Mouse (Mus musculus) heart, embryonic 14.5 days (tissue): ENCODE measurements around the gene Pakap. TPM values are rescaled to one million over a fixed set of nuclear protein-coding genes. Genes with fewer than 3 reads are reported as not detected.
A peak's percentile ranks its signal among the peaks of the same experiment; 100 is the strongest.

Experiments used
- ATAC-seq: fragments of 200-750 bp; cut with Nextera tagmentation; 2 replicates; pipeline ENCODE4 v1.8.0; 2017; ENCODE audit warnings: low read depth, moderate TSS enrichment; ENCODE audit not compliant: insufficient number of reproducible peaks, insufficient read depth, low FRiP score
- H3K27ac ChIP-seq, 2 experiments: fragments of 200-500 bp in 1 of 2; fragments of 300-500 bp in 1 of 2; sonication (generic) in 1 of 2; replicated peaks in 1 of 2; 2 replicates each; pipeline ENCODE4 v1.5.1; 2012 to 2014; ENCODE audit warnings: low read depth in 2 of 2, low read length in 2 of 2, control low read depth in 1 of 2, mild to moderate bottlenecking in 1 of 2, mixed read lengths in 1 of 2; ENCODE audit not compliant: control insufficient read depth in 1 of 2, insufficient read depth in 1 of 2
- H3K27me3 ChIP-seq: fragments of 300-500 bp; sonication (generic); 2 replicates; pipeline ENCODE4 v1.6.1; 2014; ENCODE audit warnings: mild to moderate bottlenecking, low read length, control low read depth; ENCODE audit not compliant: control insufficient read depth, insufficient read depth
- H3K36me3 ChIP-seq: fragments of 300-500 bp; sonication (generic); 2 replicates; pipeline ENCODE4 v1.6.1; 2014; ENCODE audit warnings: mild to moderate bottlenecking, control low read depth, low read length, mixed read lengths; ENCODE audit not compliant: control insufficient read depth, insufficient read depth
- H3K4me1 ChIP-seq, 2 experiments: fragments of 200-500 bp in 1 of 2; fragments of 300-500 bp in 1 of 2; sonication (generic) in 1 of 2; 2 replicates each; pipeline ENCODE4 v1.6.1; 2012 to 2014; ENCODE audit warnings: low read length in 2 of 2, control low read depth in 1 of 2, mixed read lengths in 1 of 2; ENCODE audit not compliant: control insufficient read depth in 2 of 2, insufficient read depth in 2 of 2
- H3K4me2 ChIP-seq: fragments of 300-500 bp; sonication (generic); 2 replicates; pipeline ENCODE4 v1.6.1; 2014; ENCODE audit warnings: mild to moderate bottlenecking, low read length
- H3K4me3 ChIP-seq, 2 experiments: fragments of 200-500 bp in 1 of 2; fragments of 300-500 bp in 1 of 2; sonication (generic) in 1 of 2; 2 replicates each; pipeline ENCODE4 v1.5.1; 2012 to 2014; ENCODE audit warnings: low read length in 2 of 2, mild to moderate bottlenecking in 2 of 2, control low read depth in 1 of 2, low read depth in 1 of 2, moderate library complexity in 1 of 2; ENCODE audit not compliant: control insufficient read depth in 1 of 2, insufficient read depth in 1 of 2
- H3K9ac ChIP-seq: fragments of 300-500 bp; sonication (generic); 2 replicates; pipeline ENCODE4 v1.6.1; 2014; ENCODE audit warnings: mild to moderate bottlenecking, low read length
- H3K9me3 ChIP-seq: fragments of 300-500 bp; sonication (generic); 2 replicates; pipeline ENCODE4 v1.6.1; 2016; ENCODE audit warnings: low read length, control low read depth; ENCODE audit not compliant: control insufficient read depth
- WGBS: fragments of 180-500 bp; shearing (Covaris S2); extraction: QIAGEN DNeasy Blood & Tissue Kit; methylation state at CpG from one replicate; pipeline ENCODE4 v1.1.7; 2014; 5-methylcytosine and 5-hydroxymethylcytosine counted together
- polyA plus RNA-seq: library from polyadenylated mRNA; unstranded; fragments of >200 nt; fragmentation: Nextera tagmentation; extraction: Ambion mirVana; gene quantifications from 2 replicates; pipeline ENCODE4 v1.2.1, GENCODE M21; 2014

Gene Pakap
- polyA plus RNA-seq, 1 experiment from 2014 or later: 59.6 TPM

GRCm38 (mm10) chr4:57764392-57764791 lies 196.4 kb downstream of the Pakap start:
- H3K36me3 ChIP-seq: 0 out of 2 replicates have a peak, but pooled peaks cover 5% of the 10 kb centered on the region
- H3K4me2 ChIP-seq: peak overlapping the region; percentile 40
- peak; percentile 56; the same call in 1 of the 2 replicates for ATAC-seq
- no peak overlapping the region for H3K4me3 ChIP-seq
- H3K9ac ChIP-seq: peak overlapping the region; percentile 41; the same call in 1 of the 2 replicates
- H3K27me3 ChIP-seq: no peaks in the 10 kb centered on the region
- WGBS: 3% methylated on average over 1 of the region's 1 CpGs
- H3K4me1 ChIP-seq: peaks cover 23 to 56% of the 10 kb centered on the region in 2 experiments
- no peaks in the 10 kb centered on the region for H3K9me3 ChIP-seq
- H3K27ac ChIP-seq: peak overlapping the region; percentile 73 to 90

GRCm38 (mm10) chr4:57764926-57765325 lies 196.9 kb downstream of the Pakap start:
- H3K4me3 ChIP-seq: no peak overlapping the region
- ATAC-seq: no peak
- H3K27ac ChIP-seq: peak overlapping the region; percentile 73 to 90
- 62% methylated on average over 1 of the region's 1 CpGs for WGBS
- H3K9ac ChIP-seq: peak overlapping the region; percentile 41; the same call in 1 of the 2 replicates
- no peaks in the 10 kb centered on the region for H3K27me3 ChIP-seq
- H3K4me1 ChIP-seq: peaks cover 23 to 56% of the 10 kb centered on the region in 2 experiments
- H3K36me3 ChIP-seq: 0 out of 2 replicates have a peak, but pooled peaks cover 3% of the 10 kb centered on the region
- no peaks in the 10 kb centered on the region for H3K9me3 ChIP-seq
- peak overlapping the region; percentile 40 for H3K4me2 ChIP-seq

GRCm38 (mm10) chr4:57765806-57766205 lies 197.8 kb downstream of the Pakap start:
- ATAC-seq: no peak
- H3K27ac ChIP-seq: peak overlapping the region in 1 of 2 experiments; percentile 90; a peak in 2 of 4 replicates
- H3K27me3 ChIP-seq: no peaks in the 10 kb centered on the region
- 57% methylated on average over 4 of the region's 4 CpGs for WGBS
- H3K4me3 ChIP-seq: no peak overlapping the region
- H3K36me3 ChIP-seq: no peaks in the 10 kb centered on the region
- H3K9me3 ChIP-seq: no peaks in the 10 kb centered on the region
- no peak overlapping the region for H3K4me2 ChIP-seq
- H3K9ac ChIP-seq: no peak overlapping the region
- H3K4me1 ChIP-seq: peaks cover 23 to 54% of the 10 kb centered on the region in 2 experiments

- 64% methylated on average over 3 of the region's 3 CpGs for WGBS
- H3K36me3 ChIP-seq: no peaks in the 10 kb centered on the region
- H3K27me3 ChIP-seq: no peaks in the 10 kb centered on the region
- peaks cover 14 to 44% of the 10 kb centered on the region in 2 experiments for H3K4me1 ChIP-seq
- no peak overlapping the region for H3K27ac ChIP-seq
- no peaks in the 10 kb centered on the region for H3K9me3 ChIP-seq
- H3K4me2 ChIP-seq: no peak overlapping the region
- H3K4me3 ChIP-seq: no peak overlapping the region
- no peak overlapping the region for H3K9ac ChIP-seq
- no peak for ATAC-seq
Measured at GRCm38 (mm10) chr4:57769007-57769406, 201.0 kb downstream of the Pakap start.

- no peaks in the 10 kb centered on the region for H3K27me3 ChIP-seq
- no peaks in the 10 kb centered on the region for H3K9me3 ChIP-seq
- H3K4me1 ChIP-seq: peaks cover 9 to 36% of the 10 kb centered on the region in 2 experiments
- H3K27ac ChIP-seq: no peak overlapping the region
- WGBS: 80% methylated on average over 4 of the region's 4 CpGs
- no peak overlapping the region for H3K9ac ChIP-seq
- no peak overlapping the region for H3K4me3 ChIP-seq
- no peak overlapping the region for H3K4me2 ChIP-seq
- no peak for ATAC-seq
- H3K36me3 ChIP-seq: no peaks in the 10 kb centered on the region
Measured at GRCm38 (mm10) chr4:57770185-57770823, 202.3 kb downstream of the Pakap start.

- Histone ChIP-seq H3K4me3 (no peak overlapping the region), H3K4me1 (peaks cover 9 to 28% of the 10 kb centered on the region in 2 experiments), H3K9ac (no peak overlapping the region), H3K4me2 (no peak overlapping the region), H3K36me3 (no peaks in the 10 kb centered on the region), H3K27me3 (no peaks in the 10 kb centered on the region), H3K9me3 (no peaks in the 10 kb centered on the region), H3K27ac (peak overlapping the region in 1 of 2 experiments; percentile 83; a peak in 1 of 4 replicates)
- 67% methylated on average over 2 of the region's 2 CpGs for WGBS
- ATAC-seq: no peak
Measured at GRCm38 (mm10) chr4:57771558-57772219, 203.7 kb downstream of the Pakap start.

- Histone ChIP-seq H3K9ac (no peak overlapping the region), H3K36me3 (no peaks in the 10 kb centered on the region), H3K27ac (peak overlapping the region; percentile 29 to 83), H3K4me1 (peaks cover 9 to 28% of the 10 kb centered on the region in 2 experiments), H3K4me3 (no peak overlapping the region), H3K4me2 (0 out of 2 replicates have a peak overlapping the region, but pooled peaks have one; percentile 19), H3K27me3 (no peaks in the 10 kb centered on the region), H3K9me3 (no peaks in the 10 kb centered on the region)
- 0 out of 2 replicates have a peak, but pooled peaks have one; percentile 58 for ATAC-seq
- WGBS: 9% methylated on average over 11 of the region's 11 CpGs
Measured at GRCm38 (mm10) chr4:57772851-57773510, 205.0 kb downstream of the Pakap start.
